Mouse (Mus musculus) left cerebral cortex, adult 2 months (tissue): ENCODE measurements around the gene Alyref. TPM values are rescaled to one million over a fixed set of nuclear protein-coding genes. Genes with fewer than 3 reads are reported as not detected.

Source experiments
- DNase-seq, 2 experiments: peaks; one replicate each; pipeline ENCODE4 v3.0.0; 2021 to 2022; ENCODE audit warnings: low spot score in 2 of 2, mixed read lengths in 1 of 2; ENCODE audit errors: extremely low spot score in 1 of 2
- H3K27ac ChIP-seq: fragments of 200-600 bp; 2 replicates; pipeline ENCODE4 v1.8.1; 2022
- H3K4me3 ChIP-seq: fragments of 200-600 bp; 2 replicates; pipeline ENCODE4 v1.8.1; 2022
- CTCF ChIP-seq: fragments of 200-600 bp; IDR thresholded peaks from 2 replicates; pipeline ENCODE4 v1.8.1; 2022; ENCODE audit warnings: antibody characterized with exemption, mild to moderate bottlenecking, moderate library complexity
- intact Hi-C: fragments of 180-260 bp; cut with DNase I; formaldehyde crosslinking; loops from one replicate; pipeline ENCODE4 v1.15.1; 2025
- total RNA-seq, 2 experiments: library from RNA; stranded (reverse); gene quantifications; 2 replicates each; pipeline ENCODE4 v1.2.3; 2021

Alyref gene
- total RNA-seq, 2 experiments from 2014 or later = 56.4 to 64.1 TPM

DNA sequence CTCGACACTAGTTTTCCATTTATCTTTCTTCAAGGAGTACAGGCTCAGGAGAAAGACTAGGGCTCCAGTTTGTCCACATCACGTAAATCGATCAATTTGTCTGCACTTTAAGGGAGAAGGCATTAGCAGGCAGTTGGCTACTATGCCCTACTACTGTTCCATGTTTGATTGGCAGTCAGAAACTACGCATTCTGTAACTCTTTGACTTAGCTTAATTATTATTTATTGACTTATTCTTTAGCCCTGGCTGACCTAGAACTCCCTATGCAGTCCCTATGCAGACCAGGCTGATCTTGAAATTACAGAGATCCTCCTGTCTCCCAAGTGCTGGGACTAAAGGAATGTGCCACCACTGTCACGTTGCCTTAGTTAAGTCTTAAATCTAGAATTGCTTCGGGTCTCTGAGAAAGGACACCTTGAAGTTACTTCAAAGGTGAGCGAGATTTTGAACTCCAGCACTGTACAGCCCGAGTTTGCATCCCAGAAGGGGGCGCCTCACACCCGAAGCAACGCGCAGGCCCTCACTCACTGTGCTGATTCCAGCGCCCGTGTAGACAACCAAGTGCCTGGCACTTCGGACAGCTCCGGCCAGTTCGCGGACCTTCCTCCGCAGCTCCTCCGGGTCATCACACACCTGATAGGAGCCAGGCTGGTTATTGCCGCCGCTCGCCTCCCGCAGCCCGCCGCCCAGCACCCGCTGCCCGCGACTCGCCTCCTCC lies 26.0 kb upstream of the Alyref start:
- peak; percentile 52 to 64 for DNase-seq
- Histone ChIP-seq H3K27ac (peak overlapping the region; percentile 89), H3K4me3 (peak overlapping the region; percentile 88)
- intact Hi-C loops = loop anchor here (2.0 to 5.0 kb wide), 2 partner anchors 89 to 153 kb away; partner anchors contain the start of genes Cenpx and Lrrc45
- peak; percentile 65 for TF ChIP-seq CTCF

DNA sequence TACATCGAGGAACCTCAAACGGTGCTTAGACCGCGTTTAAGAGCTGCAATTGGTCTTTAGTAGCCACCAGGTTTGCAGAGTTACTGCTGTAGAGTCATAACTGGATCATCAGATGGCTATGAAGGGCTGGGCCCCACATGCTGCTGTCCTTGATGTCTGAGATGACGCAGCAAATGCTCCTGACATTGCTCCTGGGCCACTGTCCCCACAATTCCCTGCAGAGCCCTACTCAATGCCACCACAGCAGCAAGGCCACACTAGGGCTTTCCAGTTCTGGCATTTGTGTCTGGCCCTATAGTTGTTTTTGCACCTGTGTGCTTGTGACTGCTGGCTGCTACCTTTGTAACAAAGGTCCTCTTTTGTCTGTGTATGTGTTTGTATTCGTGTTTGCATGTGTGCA lies 24.6 kb upstream of the Alyref start:
- no peak for DNase-seq
- Histone ChIP-seq H3K27ac (no peak overlapping the region), H3K4me3 (no peak overlapping the region)
- TF ChIP-seq CTCF = no peak
- intact Hi-C loops = loop anchor here (5.0 kb wide), 1 partner anchor 154 kb away; no protein-coding TSS in a partner anchor

DNA sequence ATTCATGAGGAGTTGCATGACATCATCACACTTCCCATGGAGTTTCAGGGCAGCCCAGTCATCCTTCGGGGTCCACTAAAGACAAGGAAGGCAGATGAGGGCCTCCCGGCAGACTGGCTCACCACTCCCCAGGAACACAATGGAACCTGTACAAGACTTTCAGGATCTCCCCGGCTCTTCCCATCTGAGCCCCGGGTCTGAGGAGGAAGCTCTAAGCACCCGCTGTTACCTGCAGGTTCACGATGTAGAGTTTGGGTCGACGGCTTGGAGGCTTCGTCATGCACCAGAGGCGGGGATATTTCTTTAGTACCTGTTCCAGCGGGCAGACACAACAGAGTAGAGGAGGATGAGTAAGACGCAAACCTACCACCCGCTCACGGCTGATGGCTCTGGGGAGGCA lies 22.0 kb upstream of the Alyref start:
- no peak overlapping the region for H3K4me3 ChIP-seq
- no peak for DNase-seq
- intact Hi-C loops = loop anchor here (5.0 kb wide), 1 partner anchor 157 kb away; no protein-coding TSS in a partner anchor
- H3K27ac ChIP-seq = no peak overlapping the region
- no peak for TF ChIP-seq CTCF

DNA sequence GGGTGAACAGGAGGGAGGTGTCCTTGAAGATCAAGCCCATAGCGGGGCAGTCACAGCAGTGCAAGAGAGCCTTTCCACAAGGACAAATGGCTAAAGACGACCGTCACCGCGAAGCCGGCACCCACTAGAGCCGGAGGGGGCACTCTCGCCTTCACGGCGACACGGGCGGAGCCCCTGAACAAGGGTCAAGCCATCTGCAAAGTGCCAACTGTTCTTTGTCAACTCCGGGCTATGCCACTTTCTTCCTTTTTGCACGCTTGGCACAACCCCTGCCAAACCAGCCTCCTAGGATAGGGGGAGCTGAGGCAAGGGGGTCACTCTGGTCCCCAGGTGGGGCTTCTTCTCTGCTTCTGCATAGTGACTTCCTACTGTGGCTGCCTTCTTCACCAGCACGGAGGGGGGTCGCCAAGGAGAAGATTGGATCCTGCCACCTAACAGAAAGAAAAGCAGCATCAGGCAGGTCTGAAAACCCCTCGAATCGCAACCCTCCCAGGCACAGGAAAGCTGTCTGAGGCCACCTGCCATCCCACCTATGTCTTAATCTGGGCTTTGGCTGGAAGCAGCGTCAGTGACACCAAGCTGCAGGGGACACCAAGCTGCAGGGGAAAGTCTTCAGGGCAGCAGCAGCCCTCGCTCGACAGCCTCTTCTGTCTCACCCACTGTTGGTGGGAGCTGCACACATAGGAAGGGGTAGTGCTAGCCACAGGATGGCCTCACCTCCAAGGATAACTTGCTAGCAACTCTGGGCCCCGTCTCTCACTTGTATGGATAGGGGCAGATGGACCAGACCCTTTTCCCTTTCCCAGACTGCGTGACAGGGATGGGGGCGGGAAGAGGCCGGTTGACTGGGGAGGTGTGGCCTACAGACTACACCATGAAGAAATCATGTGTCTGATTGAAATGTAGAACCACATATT lies 20.7 kb upstream of the Alyref start:
- H3K27ac ChIP-seq = no peak overlapping the region
- intact Hi-C loops = loop anchor here (5.0 kb wide), 1 partner anchor 132 kb away; no protein-coding TSS in a partner anchor
- no peak for DNase-seq

DNA sequence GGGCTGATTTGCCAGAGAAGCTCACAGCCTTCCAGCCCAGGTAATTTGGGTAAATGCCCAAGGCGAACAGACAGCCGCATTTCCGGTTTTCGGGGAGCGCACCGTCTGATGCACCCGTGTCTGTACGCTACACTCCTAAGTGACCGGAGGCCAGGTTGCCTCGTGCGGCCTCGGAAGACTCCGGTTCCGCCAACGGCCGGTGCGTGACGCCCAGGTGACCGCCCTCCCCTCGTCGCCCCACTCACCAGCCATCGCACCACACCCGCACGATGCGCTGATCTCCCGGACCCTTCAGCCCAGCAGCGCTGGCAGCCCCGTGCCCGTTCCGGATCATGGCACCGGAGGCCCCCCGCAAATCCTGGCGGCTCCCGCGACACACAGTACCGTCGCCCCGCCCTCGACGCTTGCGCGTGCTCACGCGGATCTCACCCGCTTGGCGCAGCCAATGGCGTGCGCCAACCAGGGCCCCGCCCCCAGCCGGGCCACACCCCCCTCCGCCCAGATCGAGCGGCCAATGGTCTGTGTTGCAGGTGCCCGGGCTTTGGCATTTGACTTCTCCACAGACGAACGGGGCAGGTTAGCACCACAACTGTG lies 19.5 kb upstream of the Alyref start, which contains the start of gene Pcyt2:
Gene Pcyt2 (minus strand): TSS at position 418 of the 594 bp plus-strand sequence.
- TF ChIP-seq CTCF = no peak
- DNase-seq = peak; percentile 92 to 93
- intact Hi-C loops = loop anchor here (5.0 kb wide), 1 partner anchor 130 kb away; no protein-coding TSS in a partner anchor

More for the DNA sequence above, 20.7 kb upstream of the Alyref start:
- TF ChIP-seq CTCF = no peak
- H3K4me3 ChIP-seq = no peak overlapping the region

DNA sequence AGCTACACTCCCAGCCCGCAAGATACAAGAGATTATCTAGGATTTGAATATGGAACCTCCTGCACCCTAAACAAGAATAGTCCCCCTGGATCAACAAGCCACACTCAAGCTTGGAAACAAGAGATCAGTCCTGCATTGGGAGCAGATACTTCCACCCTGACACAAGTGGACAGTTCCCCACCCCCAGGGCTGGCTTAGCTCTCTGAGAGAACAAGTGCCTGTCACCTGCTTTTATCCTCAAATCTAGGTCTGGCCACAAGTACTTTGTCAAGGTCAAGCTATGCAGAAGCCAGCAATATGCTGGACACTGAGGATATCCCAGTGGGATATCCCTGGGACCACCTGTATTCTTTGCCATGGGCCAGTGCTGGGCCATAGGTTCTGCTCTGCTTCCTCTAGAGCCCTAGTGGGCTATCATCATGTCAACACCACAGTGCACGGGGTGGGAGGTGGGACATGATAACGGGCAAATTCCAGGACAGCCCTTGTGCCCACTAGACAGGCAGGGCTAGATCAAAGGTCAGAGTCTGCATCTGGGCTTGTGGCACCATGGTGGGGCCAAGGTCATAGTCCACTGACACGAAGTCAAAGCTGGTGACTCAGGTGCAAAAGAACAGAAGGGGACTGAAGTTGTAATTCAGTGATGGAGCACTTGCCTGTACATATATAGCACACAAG lies 18.6 kb upstream of the Alyref start:
- no peak for DNase-seq
- Histone ChIP-seq H3K4me3 (peak overlapping the region; percentile 68), H3K27ac (peak overlapping the region; percentile 85)
- intact Hi-C loops = loop anchor here (5.0 kb wide), 1 partner anchor 129 kb away; no protein-coding TSS in a partner anchor
- no peak for TF ChIP-seq CTCF

More for the DNA sequence above, 19.5 kb upstream of the Alyref start, which contains the start of gene Pcyt2:
- Histone ChIP-seq H3K4me3 (peak within 1 kb of the TSS; percentile 68), H3K27ac (peak within 1 kb of the TSS; percentile 85)

DNA sequence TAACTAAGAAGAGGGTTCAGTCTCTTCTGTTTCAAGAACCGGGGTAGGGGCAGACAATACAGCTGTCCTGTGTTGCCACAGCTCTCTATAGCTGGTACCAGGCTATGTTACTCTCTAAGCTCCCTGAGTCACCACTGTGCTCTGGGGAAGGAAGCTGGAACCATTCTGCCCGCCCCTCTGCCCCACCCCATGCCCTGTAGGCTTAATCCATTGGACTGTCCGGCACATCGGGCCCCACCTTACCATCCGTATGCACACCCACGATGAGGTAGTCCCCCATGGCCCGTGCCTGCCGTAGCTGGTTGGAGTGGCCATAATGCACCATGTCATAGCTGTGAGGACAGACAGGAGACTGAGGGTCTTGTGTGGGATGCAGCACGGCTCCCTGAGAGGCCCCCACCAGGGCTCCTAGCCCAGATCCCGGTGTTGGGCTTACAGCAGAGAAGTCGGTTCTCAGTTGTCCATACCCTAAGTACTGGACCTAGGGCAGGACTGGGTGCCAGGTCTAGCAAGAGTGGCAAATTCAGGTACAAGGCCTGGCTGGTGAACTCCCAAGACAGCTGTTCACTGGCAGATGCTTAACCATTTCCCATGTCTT lies 17.5 kb upstream of the Alyref start:
- TF ChIP-seq CTCF = no peak
- H3K27ac ChIP-seq = no peak overlapping the region
- intact Hi-C loops = loop anchor here (5.0 kb wide), 1 partner anchor 128 kb away; no protein-coding TSS in a partner anchor
- no peak for DNase-seq
- H3K4me3 ChIP-seq = no peak overlapping the region

DNA sequence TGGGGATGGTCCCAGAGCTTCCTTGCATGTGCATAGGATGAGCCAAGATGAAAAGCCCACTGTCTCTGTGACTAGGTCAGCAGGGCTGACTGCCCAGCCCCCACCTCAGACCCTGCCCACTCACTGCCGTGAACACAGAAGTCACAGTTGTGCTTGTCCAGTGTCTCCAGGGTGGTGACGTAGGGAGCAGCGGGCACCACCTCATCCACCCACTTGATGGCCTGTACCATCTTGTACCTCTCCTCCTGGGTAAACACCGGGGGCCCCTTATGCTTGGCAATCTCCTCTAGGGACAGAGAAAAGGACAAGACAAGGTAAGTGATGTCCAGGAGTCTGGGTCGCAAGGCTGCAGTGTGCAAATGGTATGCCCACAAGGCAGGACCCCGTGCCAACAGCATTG lies 17.0 kb upstream of the Alyref start:
- DNase-seq = no peak
- H3K27ac ChIP-seq = no peak overlapping the region
- intact Hi-C loops = loop anchor here (5.0 kb wide), 1 partner anchor 128 kb away; no protein-coding TSS in a partner anchor
- no peak for TF ChIP-seq CTCF
- no peak overlapping the region for H3K4me3 ChIP-seq

DNA sequence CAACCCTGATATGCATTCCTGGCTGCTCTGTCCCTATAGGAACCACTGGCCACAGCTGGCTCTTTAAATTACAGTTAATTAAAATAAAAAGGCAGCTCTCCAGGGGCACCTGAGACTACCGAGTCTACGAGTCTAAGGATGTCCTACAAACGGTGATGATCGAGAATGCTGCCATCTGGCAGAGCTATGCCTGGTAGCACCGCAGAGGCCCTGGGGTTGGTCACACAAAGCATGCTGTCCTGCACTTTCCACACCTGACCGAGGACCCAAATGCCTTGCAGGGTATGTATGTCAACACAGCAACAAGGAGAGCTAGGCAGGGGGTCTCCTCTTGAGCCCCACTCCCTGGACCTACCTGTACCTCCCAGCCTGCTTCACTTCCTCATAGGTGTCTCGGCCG lies 15.8 kb upstream of the Alyref start:
- no peak for DNase-seq
- TF ChIP-seq CTCF = no peak
- no peak overlapping the region for H3K27ac ChIP-seq
- intact Hi-C loops = no loop called here
- no peak overlapping the region for H3K4me3 ChIP-seq

DNA sequence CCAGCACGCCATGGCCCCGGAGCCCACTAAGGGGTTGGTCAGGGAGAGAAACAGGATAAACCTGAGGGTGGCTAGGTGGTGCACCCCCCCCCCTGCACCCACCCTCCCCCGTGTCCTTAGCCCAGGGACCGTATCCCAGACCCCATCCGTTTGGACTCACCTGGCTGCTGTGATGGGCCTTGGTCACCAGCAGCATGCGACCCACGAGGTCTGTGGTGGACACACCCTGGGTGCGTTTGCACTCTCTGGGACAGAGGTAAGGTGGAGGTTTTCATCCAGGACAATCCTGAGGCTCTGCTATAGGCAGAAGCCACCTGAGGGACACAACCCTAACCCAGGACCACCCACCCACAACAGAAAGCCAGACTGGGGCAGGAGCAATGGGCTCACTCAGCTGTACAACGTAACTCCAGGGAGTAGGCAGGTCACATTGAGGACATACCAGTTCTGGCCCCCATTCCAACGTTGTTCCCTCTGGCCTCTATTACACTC lies 15.4 kb upstream of the Alyref start:
- intact Hi-C loops = no loop called here
- Histone ChIP-seq H3K4me3 (no peak overlapping the region), H3K27ac (no peak overlapping the region)
- DNase-seq = no peak
- no peak for TF ChIP-seq CTCF
